Mouse (Mus musculus) erythroblast, embryonic 14.5 days (primary cell): ENCODE data around the gene Dhx32.

Source experiments
- GATA1 ChIP-seq: IDR thresholded peaks from 2 replicates; pipeline ENCODE4 v1.6.1; 2012; ENCODE audit warnings: low read length, inconsistent platforms, mixed read lengths
- TAL1 ChIP-seq: IDR thresholded peaks from 3 replicates; pipeline ENCODE4 v1.6.1; 2012; ENCODE audit warnings: low read length, inconsistent platforms, mixed read lengths

DNA sequence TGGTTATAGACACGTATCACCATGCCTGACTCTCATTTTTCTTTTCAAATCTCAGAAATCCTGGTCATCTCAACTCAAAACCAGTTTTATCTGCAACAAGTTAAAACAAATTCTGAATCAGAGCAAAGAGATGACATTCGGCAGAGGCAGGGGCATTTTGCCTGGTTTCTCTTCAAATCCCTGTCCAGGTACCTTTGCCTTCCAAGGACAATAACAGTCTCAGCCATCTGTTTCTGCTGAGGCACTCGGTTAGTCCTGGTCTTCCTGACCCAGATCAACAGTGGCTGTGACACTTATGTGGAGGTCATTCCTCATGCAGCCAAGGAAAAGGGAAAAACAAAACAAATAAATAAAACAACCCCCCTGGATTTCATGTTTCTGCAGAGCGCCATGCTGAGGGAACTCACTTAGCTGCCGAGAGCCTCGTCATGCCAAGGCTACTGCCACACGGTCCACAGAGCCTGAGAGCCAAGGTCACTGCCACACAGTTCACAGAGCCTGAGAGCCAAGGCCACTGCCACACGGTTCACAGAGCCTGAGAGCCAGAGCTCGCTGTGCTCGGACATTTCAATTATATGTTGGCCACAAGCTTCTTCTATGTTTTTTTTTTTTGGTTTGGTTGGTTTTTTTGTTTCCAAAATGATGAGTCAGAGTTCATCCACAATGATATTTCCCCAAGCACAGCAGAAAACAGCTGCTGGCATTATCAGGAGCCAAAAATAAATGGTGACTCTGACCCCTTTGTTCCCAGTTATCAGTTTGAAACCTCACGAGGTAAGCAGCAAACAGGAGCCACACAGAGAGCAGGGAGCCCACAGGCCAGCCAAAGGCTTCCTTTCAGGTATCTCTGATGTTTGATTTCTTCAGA lies 52.0 kb downstream of the Dhx32 start:
- TF ChIP-seq TAL1 (no peak), GATA1 (no peak)
